Mouse (Mus musculus) brain, adult 2 months (tissue): Measurements from ENCODE around the gene Ocm.

Source experiments
- DNase-seq: peaks from one replicate; pipeline ENCODE4 v3.0.0; 2011; ENCODE audit warnings: low read depth, low spot score

Ocm gene

DNA sequence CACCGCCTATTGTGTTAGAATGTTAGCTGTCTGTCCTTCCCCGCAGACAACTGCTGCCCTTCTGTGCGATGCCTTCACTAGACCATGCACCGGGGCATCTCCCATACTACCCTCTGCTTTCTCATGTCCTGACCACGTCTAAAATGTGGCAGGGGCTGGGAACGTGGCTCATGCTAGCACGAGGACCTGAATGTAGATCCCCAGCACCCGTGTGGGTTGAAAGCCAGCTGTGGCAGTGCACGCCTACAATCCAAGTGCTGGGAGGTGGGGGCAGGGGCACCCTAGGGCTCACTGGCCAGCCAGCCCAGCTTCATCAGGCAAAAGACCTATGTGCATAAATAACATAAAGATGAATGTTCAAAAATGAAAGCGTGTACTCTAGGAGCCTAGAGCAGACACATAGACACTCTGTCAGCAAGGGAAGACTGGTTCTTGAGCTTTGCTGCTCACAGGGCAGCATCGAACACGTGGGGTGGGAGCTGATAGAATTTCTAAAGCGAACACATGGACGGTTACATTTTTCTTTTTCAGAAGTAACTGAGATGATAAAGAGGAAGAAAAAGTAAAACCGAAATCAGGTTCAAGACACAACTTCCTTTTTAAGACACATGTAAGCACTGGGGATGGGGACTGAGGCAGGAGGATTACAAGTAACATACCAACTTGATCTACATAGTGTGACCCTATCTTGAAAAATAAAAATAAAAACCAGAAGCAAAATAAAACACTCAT is 23.8 kb downstream of the Ocm start:
- no peak for DNase-seq

- DNase-seq, result no peak
Observed at GRCm38 (mm10) chr5:143999409-143999808, 27.1 kb downstream of the Ocm start.

GRCm38 (mm10) chr5:143994632-143995365 is 31.7 kb downstream of the Ocm start:
- DNase-seq, result peak; percentile 73

GRCm38 (mm10) chr5:143993849-143994248 is 32.6 kb downstream of the Ocm start:
- DNase-seq, result no peak

DNA sequence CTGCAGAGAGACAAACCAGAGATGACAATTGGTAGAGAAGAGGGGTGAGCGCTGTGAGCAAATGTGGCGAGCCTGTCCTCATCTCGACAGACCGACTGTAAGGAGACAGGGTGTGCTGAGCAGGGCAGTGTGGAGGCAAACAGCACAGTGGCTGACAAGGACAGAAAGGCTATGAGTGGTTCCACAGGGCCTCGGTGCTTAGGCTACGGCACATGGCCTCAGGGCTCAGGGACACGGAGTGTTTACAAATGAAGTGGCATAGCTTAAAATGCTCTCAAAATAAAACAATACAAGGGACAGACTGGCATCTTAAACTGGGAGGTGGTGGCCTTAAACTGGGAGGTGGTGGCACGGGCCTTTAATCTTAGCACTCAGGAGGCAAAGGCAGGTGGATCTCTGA is 33.2 kb downstream of the Ocm start:
- DNase-seq, result no peak

DNA sequence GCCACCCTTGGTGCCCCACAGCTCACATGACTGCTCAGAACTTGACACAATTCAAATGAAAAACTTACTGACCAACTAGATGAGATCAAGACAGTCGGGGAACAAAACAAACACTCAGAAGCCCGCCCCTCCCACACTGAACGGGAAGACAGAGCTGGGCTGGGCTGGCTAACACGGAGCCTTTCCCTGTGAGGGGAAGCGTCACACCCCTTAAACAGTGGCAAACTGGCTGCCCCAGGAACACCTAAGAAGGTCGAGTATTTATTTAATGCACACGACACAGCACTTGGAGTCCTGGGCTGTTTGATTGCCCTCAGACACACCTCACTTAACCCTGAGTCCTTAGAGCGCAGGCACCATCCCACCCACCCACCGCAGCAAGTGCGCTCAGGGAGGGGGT is 33.8 kb downstream of the Ocm start:
- no peak for DNase-seq

- no peak for DNase-seq
Observed at GRCm38 (mm10) chr5:143990086-143990485, 36.4 kb downstream of the Ocm start.

- peak; percentile 67 for DNase-seq
Observed at GRCm38 (mm10) chr5:143989046-143989445, 37.4 kb downstream of the Ocm start.

GRCm38 (mm10) chr5:143987596-143987995 is 38.9 kb downstream of the Ocm start:
- no peak for DNase-seq

GRCm38 (mm10) chr5:143985381-143985780 is 41.1 kb downstream of the Ocm start:
- DNase-seq, result no peak

DNA sequence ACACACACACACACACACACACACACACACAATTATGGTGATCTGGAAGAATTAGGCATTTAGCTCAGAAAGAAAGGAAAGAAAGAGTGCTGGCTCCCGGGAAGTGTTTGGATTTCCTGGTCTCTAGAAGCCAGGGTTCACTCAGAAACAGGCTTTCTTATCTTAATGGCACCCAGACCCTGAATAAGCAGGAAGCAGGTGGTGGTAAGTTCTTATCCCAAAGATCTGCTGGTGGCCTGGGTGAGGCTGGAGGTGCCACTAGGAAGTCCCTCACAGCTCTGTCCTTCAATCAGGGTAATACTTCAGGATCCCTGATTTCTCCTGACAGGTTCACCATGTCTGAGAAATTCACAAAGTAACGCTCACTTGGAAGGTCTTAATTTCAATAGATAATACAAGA is 44.1 kb downstream of the Ocm start:
- no peak for DNase-seq

GRCm38 (mm10) chr5:143980858-143981257 is 45.6 kb downstream of the Ocm start:
- peak; percentile 33 for DNase-seq

GRCm38 (mm10) chr5:143976726-143977431 is 49.6 kb downstream of the Ocm start:
- DNase-seq, result peak; percentile 12

DNA sequence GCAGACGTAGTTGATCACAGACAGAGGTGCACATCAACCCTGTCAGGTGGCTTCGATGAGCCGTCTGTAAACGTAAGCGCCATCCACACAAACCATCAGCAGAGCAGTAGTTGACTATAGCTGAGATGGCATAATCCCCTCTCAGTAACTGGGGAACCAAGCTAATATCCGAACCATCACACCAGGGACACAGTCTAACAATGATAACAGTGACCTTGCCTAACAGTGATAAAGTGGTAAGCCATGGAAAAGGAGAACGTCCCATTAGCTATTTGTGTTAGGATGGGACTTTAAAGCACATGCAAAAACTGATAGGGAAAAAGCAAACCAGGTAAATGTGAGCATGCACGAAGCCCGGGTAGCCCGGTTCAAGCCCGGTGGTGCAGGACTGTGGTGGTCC is 50.2 kb downstream of the Ocm start:
- no peak for DNase-seq

DNA sequence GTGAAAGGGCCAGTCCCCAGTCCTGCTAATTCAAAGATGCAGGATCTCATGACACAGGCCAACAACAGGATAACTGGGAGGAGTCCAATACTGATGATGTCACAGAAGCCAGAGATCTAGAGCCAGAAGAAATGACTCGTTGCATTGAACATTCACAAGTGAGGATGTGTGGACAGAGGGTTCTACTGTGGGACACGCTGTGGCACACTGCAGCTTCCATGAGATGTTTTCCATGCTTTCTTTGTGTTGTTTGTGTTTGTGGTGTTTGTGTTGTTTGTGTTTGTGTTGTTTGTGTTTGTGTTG is 50.9 kb downstream of the Ocm start:
- DNase-seq, result no peak

DNA sequence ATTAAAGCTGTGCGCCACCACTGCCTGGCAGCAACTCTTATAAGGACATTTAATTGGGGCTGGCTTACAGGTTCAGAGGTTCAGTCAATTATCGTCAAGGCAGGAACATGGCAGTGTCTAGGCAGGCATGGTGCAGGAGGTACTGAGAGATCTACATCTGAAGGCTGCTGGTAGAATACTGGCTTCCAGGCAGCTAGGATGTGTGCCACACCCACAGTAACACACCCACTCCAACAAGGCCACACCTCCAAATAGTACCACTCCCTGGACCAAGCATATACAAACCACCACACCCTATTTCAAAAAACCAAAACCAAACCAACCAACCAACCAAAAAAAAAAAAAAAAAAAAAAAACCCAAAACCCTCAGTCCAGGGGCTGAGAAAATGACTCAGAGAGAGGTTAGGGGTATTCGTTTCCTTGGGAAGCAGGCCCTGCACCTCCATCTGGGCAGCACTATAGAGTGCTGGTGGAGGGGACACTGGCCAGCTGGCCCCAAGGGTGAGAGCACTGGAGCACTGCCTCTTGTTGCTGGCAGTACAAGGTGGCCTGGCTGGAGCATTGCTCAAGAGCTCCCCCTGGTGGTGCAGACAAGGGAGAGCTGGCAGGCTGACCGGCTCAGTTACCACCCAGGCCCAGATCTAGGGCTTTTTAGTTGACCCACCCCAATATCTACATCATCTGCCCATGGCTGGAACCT is 51.4 kb downstream of the Ocm start:
- DNase-seq, result peak; percentile 89

DNA sequence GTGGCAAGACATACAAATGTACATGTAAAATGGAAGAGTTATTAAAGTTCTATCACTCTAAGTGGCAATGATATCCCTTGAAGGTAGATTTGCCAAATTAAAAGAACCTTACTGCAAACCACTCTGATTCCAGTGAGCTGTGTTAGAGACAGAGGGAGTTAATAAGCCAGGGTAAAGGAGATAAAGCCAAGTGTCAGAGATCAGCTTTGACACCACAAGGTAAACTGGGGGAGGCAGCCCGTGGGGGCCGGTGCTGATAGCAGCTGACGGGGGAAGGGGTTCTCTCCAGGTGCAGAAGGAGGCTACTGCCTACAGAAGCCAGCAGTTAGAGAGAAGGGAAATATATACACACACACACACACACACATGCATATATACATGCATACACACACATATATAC is 53.8 kb downstream of the Ocm start:
- no peak for DNase-seq
